Mouse (Mus musculus) intestine, embryonic 14.5 days (tissue): ENCODE data around the gene Babam2. TPM values are rescaled to one million over a fixed set of nuclear protein-coding genes. Genes with fewer than 3 reads are reported as not detected.

Source experiments
- ATAC-seq: fragments of 200-750 bp; cut with Nextera tagmentation; replicated peaks from 2 replicates; pipeline ENCODE4 v1.8.0; 2017; ENCODE audit warnings: low read depth, moderate number of reproducible peaks, moderate TSS enrichment, moderate library complexity; ENCODE audit not compliant: low FRiP score, low TSS enrichment
- DNase-seq: peaks from one replicate; pipeline ENCODE4 v3.0.0-alpha.2; 2018; ENCODE audit warnings: low spot score
- H3K27ac ChIP-seq: fragments of 300-500 bp; sonication (generic); 2 replicates; pipeline ENCODE4 v1.5.1; 2014; ENCODE audit warnings: low read depth, mild to moderate bottlenecking, control low read depth
- H3K27me3 ChIP-seq: fragments of 300-500 bp; sonication (generic); replicated peaks from 2 replicates; pipeline ENCODE4 v1.6.1; 2014; ENCODE audit warnings: low read length, control low read depth; ENCODE audit not compliant: control insufficient read depth, insufficient read depth
- H3K36me3 ChIP-seq: fragments of 300-500 bp; sonication (generic); 2 replicates; pipeline ENCODE4 v1.6.1; 2014; ENCODE audit warnings: low read length, control low read depth; ENCODE audit not compliant: control insufficient read depth, insufficient read depth
- H3K4me1 ChIP-seq: fragments of 300-500 bp; sonication (generic); replicated peaks from 2 replicates; pipeline ENCODE4 v1.6.1; 2014; ENCODE audit warnings: low read length, control low read depth, mixed read lengths; ENCODE audit not compliant: control insufficient read depth, insufficient read depth
- H3K4me2 ChIP-seq: fragments of 300-500 bp; sonication (generic); 2 replicates; pipeline ENCODE4 v1.6.1; 2014; ENCODE audit warnings: low read length
- H3K4me3 ChIP-seq: fragments of 300-500 bp; sonication (generic); 2 replicates; pipeline ENCODE4 v1.5.1; 2014; ENCODE audit warnings: low read depth, low read length, control low read depth, mixed read lengths
- H3K9ac ChIP-seq: fragments of 300-500 bp; sonication (generic); 2 replicates; pipeline ENCODE4 v1.6.1; 2014; ENCODE audit warnings: mild to moderate bottlenecking, low read length
- H3K9me3 ChIP-seq: fragments of 300-500 bp; sonication (generic); 2 replicates; pipeline ENCODE4 v1.6.1; 2016; ENCODE audit warnings: low read length, control low read depth; ENCODE audit not compliant: control insufficient read depth
- WGBS: fragments of 180-500 bp; shearing (Covaris S2); extraction: QIAGEN DNeasy Blood & Tissue Kit; methylation state at CpG from one replicate; pipeline ENCODE4 v1.1.7; 2014; 5-methylcytosine and 5-hydroxymethylcytosine counted together
- polyA plus RNA-seq: library from polyadenylated mRNA; unstranded; fragments of >200 nt; fragmentation: Nextera tagmentation; extraction: Ambion mirVana; gene quantifications from 2 replicates; pipeline ENCODE4 v1.2.1, GENCODE M21; 2014

Babam2 gene
- 43.5 and 54.5 TPM in 2 replicates for polyA plus RNA-seq

GRCm38 (mm10) chr5:31697644-31698296 lies at the start of gene Babam2:
Gene Babam2 (plus strand): TSS chr5:31697684.
- DNase-seq: peak; percentile 96
- peaks cover 10% of the 10 kb centered on the region; the same call in 1 of the 2 replicates for H3K36me3 ChIP-seq
- H3K4me3 ChIP-seq: peak within 1 kb of the TSS; percentile 78
- ATAC-seq: peak; percentile 93
- peak within 1 kb of the TSS; percentile 94 for H3K27ac ChIP-seq
- peak within 1 kb of the TSS; percentile 84 for H3K9ac ChIP-seq
- under 1% methylated on average over 71 of the region's 71 CpGs for WGBS
- no peaks in the 10 kb centered on the region for H3K27me3 ChIP-seq
- no peaks in the 10 kb centered on the region for H3K9me3 ChIP-seq
- 0 out of 2 replicates have a peak, but pooled peaks cover 7% of the 10 kb centered on the region for H3K4me1 ChIP-seq
- peak within 1 kb of the TSS; percentile 71 for H3K4me2 ChIP-seq

- WGBS: 86% methylated on average over 2 of the region's 2 CpGs
- no peak overlapping the region for H3K4me2 ChIP-seq
- no peaks in the 10 kb centered on the region for H3K27me3 ChIP-seq
- no peak overlapping the region for H3K27ac ChIP-seq
- H3K4me3 ChIP-seq: no peak overlapping the region
- DNase-seq: no peak
- H3K9me3 ChIP-seq: no peaks in the 10 kb centered on the region
- ATAC-seq: no peak
- no peaks in the 10 kb centered on the region for H3K4me1 ChIP-seq
- H3K36me3 ChIP-seq: no peaks in the 10 kb centered on the region
- no peak overlapping the region for H3K9ac ChIP-seq
Observed at GRCm38 (mm10) chr5:31650518-31651288, 46.8 kb upstream of the Babam2 start.

GRCm38 (mm10) chr5:31655688-31656190 lies 41.7 kb upstream of the Babam2 start:
- no peak overlapping the region for H3K4me3 ChIP-seq
- ATAC-seq: no peak
- WGBS: 86% methylated on average over 1 of the region's 1 CpGs
- DNase-seq: no peak
- no peaks in the 10 kb centered on the region for H3K9me3 ChIP-seq
- H3K27me3 ChIP-seq: no peaks in the 10 kb centered on the region
- no peak overlapping the region for H3K9ac ChIP-seq
- H3K36me3 ChIP-seq: no peaks in the 10 kb centered on the region
- no peak overlapping the region for H3K27ac ChIP-seq
- H3K4me1 ChIP-seq: no peaks in the 10 kb centered on the region
- no peak overlapping the region for H3K4me2 ChIP-seq

- DNase-seq: no peak
- ATAC-seq: no peak
- Histone ChIP-seq H3K9me3 (no peaks in the 10 kb centered on the region), H3K27ac (no peak overlapping the region), H3K4me2 (no peak overlapping the region), H3K9ac (no peak overlapping the region), H3K4me3 (no peak overlapping the region), H3K4me1 (0 out of 2 replicates have a peak, but pooled peaks cover 5% of the 10 kb centered on the region), H3K27me3 (no peaks in the 10 kb centered on the region), H3K36me3 (no peaks in the 10 kb centered on the region)
- WGBS: 33% methylated on average over 1 of the region's 1 CpGs
Observed at GRCm38 (mm10) chr5:31666176-31666575, 31.3 kb upstream of the Babam2 start.

- Histone ChIP-seq H3K9ac (no peak overlapping the region), H3K9me3 (no peaks in the 10 kb centered on the region), H3K4me2 (no peak overlapping the region), H3K27ac (no peak overlapping the region), H3K36me3 (no peaks in the 10 kb centered on the region), H3K4me1 (0 out of 2 replicates have a peak, but pooled peaks cover 5% of the 10 kb centered on the region), H3K27me3 (no peaks in the 10 kb centered on the region), H3K4me3 (no peak overlapping the region)
- ATAC-seq (no peak), DNase-seq (no peak)
- 89% methylated on average over 13 of the region's 13 CpGs for WGBS
Observed at GRCm38 (mm10) chr5:31668325-31668968, 29.0 kb upstream of the Babam2 start.

- H3K27ac ChIP-seq: no peak overlapping the region
- 51% methylated on average over 5 of the region's 5 CpGs for WGBS
- ATAC-seq: no peak
Observed at GRCm38 (mm10) chr5:31669984-31670383, 27.5 kb upstream of the Babam2 start.

GRCm38 (mm10) chr5:31671137-31671536 lies 26.3 kb upstream of the Babam2 start:
- 0 out of 2 replicates have a peak, but pooled peaks cover 5% of the 10 kb centered on the region for H3K4me1 ChIP-seq
- H3K4me2 ChIP-seq: no peak overlapping the region
- no peak overlapping the region for H3K27ac ChIP-seq
- H3K36me3 ChIP-seq: no peaks in the 10 kb centered on the region
- no peaks in the 10 kb centered on the region for H3K9me3 ChIP-seq
- no peak overlapping the region for H3K9ac ChIP-seq
- DNase-seq: no peak
- H3K4me3 ChIP-seq: no peak overlapping the region
- no peaks in the 10 kb centered on the region for H3K27me3 ChIP-seq
- ATAC-seq: no peak
- WGBS: 56% methylated on average over 2 of the region's 2 CpGs

More at GRCm38 (mm10) chr5:31669984-31670383, 27.5 kb upstream of the Babam2 start:
- no peak overlapping the region for H3K9ac ChIP-seq
- no peaks in the 10 kb centered on the region for H3K27me3 ChIP-seq
- no peak overlapping the region for H3K4me2 ChIP-seq
- H3K4me1 ChIP-seq: 0 out of 2 replicates have a peak, but pooled peaks cover 5% of the 10 kb centered on the region
- DNase-seq: peak; percentile 51
- H3K4me3 ChIP-seq: no peak overlapping the region
- no peaks in the 10 kb centered on the region for H3K36me3 ChIP-seq
- no peaks in the 10 kb centered on the region for H3K9me3 ChIP-seq

- no peaks in the 10 kb centered on the region for H3K9me3 ChIP-seq
- ATAC-seq: no peak
- no peak overlapping the region for H3K9ac ChIP-seq
- H3K4me1 ChIP-seq: 0 out of 2 replicates have a peak, but pooled peaks cover 5% of the 10 kb centered on the region
- no peaks in the 10 kb centered on the region for H3K27me3 ChIP-seq
- 72% methylated on average over 2 of the region's 2 CpGs for WGBS
- H3K4me3 ChIP-seq: no peak overlapping the region
- no peak overlapping the region for H3K4me2 ChIP-seq
- no peak for DNase-seq
- H3K27ac ChIP-seq: no peak overlapping the region
- H3K36me3 ChIP-seq: no peaks in the 10 kb centered on the region
Observed at GRCm38 (mm10) chr5:31673431-31673830, 24.1 kb upstream of the Babam2 start.
